ENCODE assay signal across 19 mouse cellular contexts in the genomic region with DNA sequence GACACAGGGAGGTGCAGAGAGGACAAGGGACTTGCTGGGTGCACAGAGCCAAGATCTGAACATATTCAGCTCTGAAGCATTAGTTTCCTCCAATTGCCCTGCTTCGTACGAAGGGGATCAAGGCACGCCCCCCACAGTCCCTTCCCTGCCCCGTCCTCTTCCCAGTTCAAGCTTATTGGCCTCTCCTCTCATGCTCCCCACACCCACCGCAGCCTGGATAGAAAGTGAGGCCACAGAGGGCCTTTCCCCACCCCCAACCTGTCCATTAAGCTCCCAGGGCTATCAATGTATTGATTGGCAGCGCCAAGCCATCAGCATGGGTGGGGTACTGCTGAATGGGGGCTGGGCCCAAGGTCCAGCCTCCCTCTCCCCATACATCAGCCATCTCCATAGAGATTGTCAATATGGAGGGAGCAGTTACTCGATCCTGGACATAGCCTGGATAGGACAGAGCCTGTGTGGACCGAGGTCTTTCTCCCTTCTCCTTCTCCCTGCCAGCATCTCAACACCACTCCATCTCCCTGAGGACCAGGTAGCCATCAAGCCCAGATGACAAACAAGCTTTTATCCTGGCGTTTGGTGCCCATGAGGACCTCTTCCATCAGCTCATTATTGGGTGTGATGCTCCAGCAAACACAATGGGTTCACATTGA. TPM values are rescaled to one million over a fixed set of nuclear protein-coding genes. Genes with fewer than 3 reads are reported as not detected.
DNase-seq lines count a peak whose midpoint lies in the region; ATAC-seq lines count a peak whose summit lies in the region.
"Had no signal": no experiment of that assay in that cellular context is flagged by ENCODE, and none has a peak within 500 bp of the region (broad histone marks: within the 10 kb centered on the region; RNA-seq: fewer than 3 reads in every experiment).

No protein-coding gene starts in this region.

- H3K9ac ChIP-seq in hindbrain, embryonic 12.5 days, result no peak overlapping the region
- H3K9ac ChIP-seq: heart, embryonic 15.5 days; hindbrain, embryonic 13.5 days had no signal

- ATAC-seq in hindbrain, embryonic 12.5 days (ENCODE audit: low FRiP score), result no peak
- ATAC-seq: forebrain, embryonic 14.5 days; hindbrain, postnatal 0 days had no signal

- peak; percentile 4 for DNase-seq in hindbrain, embryonic 10.5 days (ENCODE audit: low spot score)
- peak; percentile 35 for DNase-seq in testis, postnatal 10 days (ENCODE audit: low spot score)
- no peak for DNase-seq in testis, postnatal 14 days (ENCODE audit: low spot score)
- peak; percentile 14 to 48 for DNase-seq in urinary bladder, postnatal 4 days (ENCODE audit: low spot score in 2 of 2)
- no peak for DNase-seq in urinary bladder, postnatal 14 days (ENCODE audit: low spot score)
- no peak for DNase-seq in layer of hippocampus, postnatal 14 days (ENCODE audit: low spot score in 2 of 2)
- DNase-seq: adrenal gland, adult 2 months; adrenal gland, postnatal 25 days; cerebellum, adult 18-20 months; cerebellum, adult 9-11 months; heart, adult 18-20 months; heart, postnatal 36 days had no signal

- peaks cover 21% of the 10 kb centered on the region for H3K27me3 ChIP-seq in hindbrain, embryonic 10.5 days (ENCODE audit: insufficient read depth, poor library complexity, severe bottlenecking)
- peaks cover 22% of the 10 kb centered on the region for H3K27me3 ChIP-seq in hindbrain, embryonic 12.5 days

- H3K4me2 ChIP-seq in hindbrain, embryonic 12.5 days (replicated peaks), result no peak overlapping the region
- H3K4me2 ChIP-seq: heart, embryonic 11.5 days; heart, embryonic 15.5 days; hindbrain, embryonic 13.5 days had no signal

- H3K27ac ChIP-seq in hindbrain, embryonic 10.5 days, result peak overlapping the region; percentile 29; the same call in 1 of the 2 replicates
- H3K27ac ChIP-seq in hindbrain, embryonic 12.5 days, result no peak overlapping the region
- H3K27ac ChIP-seq: embryonic facial prominence, embryonic 10.5 days; heart, embryonic 15.5 days; hindbrain, embryonic 13.5 days; hindbrain, postnatal 0 days had no signal

- 0 out of 2 replicates have a peak, but pooled peaks cover 3% of the 10 kb centered on the region for H3K36me3 ChIP-seq in hindbrain, embryonic 10.5 days
- no peaks in the 10 kb centered on the region for H3K36me3 ChIP-seq in hindbrain, embryonic 12.5 days
- H3K36me3 ChIP-seq: embryonic facial prominence, embryonic 10.5 days; heart, embryonic 15.5 days; hindbrain, embryonic 13.5 days had no signal

- 80% methylated on average over 9 of the region's 9 CpGs for WGBS in hindbrain, embryonic 10.5 days
- WGBS in hindbrain, embryonic 12.5 days, result 76% methylated on average over 9 of the region's 9 CpGs

- no peaks in the 10 kb centered on the region for H3K9me3 ChIP-seq in hindbrain, embryonic 10.5 days
- H3K9me3 ChIP-seq in hindbrain, embryonic 12.5 days (replicated peaks), result no peaks in the 10 kb centered on the region
- H3K9me3 ChIP-seq: embryonic facial prominence, embryonic 10.5 days; heart, embryonic 15.5 days; hindbrain, embryonic 13.5 days had no signal

- peaks cover 49% of the 10 kb centered on the region for H3K4me1 ChIP-seq in hindbrain, embryonic 10.5 days (replicated peaks)
- peaks cover 19% of the 10 kb centered on the region for H3K4me1 ChIP-seq in hindbrain, embryonic 12.5 days

- H3K4me3 ChIP-seq in hindbrain, embryonic 10.5 days, result no peak overlapping the region
- H3K4me3 ChIP-seq in hindbrain, embryonic 12.5 days, result no peak overlapping the region
- H3K4me3 ChIP-seq: embryonic facial prominence, embryonic 10.5 days; heart, embryonic 15.5 days; hindbrain, embryonic 13.5 days had no signal

RNA-seq across cellular contexts. Expression of a gene that starts 7.6 kb away (rescaled TPM):
- 5.9 and 7.7 TPM in 2 replicates for polyA plus RNA-seq in hindbrain, embryonic 10.5 days (2016; fragmentation: Nextera tagmentation; extraction: Ambion mirVana)
- polyA plus RNA-seq in hindbrain, embryonic 12.5 days (2016; fragmentation: Nextera tagmentation; extraction: Ambion mirVana), result 9.8 and 10.7 TPM in 2 replicates
- total RNA-seq in layer of hippocampus, postnatal 14 days (2021), result 1 to 10 TPM; 5.6 to 6.2 TPM

RNA-seq across cellular contexts. Expression of a gene that starts 23.4 kb away (rescaled TPM):
- 691 and 1,253 TPM in 2 replicates for polyA plus RNA-seq in hindbrain, embryonic 10.5 days (2016; fragmentation: Nextera tagmentation; extraction: Ambion mirVana)
- polyA plus RNA-seq in hindbrain, embryonic 12.5 days (2016; fragmentation: Nextera tagmentation; extraction: Ambion mirVana), result 615 and 624 TPM in 2 replicates
- 100 to 1,000 TPM; 176 to 188 TPM for total RNA-seq in layer of hippocampus, postnatal 14 days (2021)

Comparison
In these comparisons a context has a peak if more than half of its experiments do, and no peak if none do; other contexts are left out.
1. DNase-seq: peak in hindbrain, embryonic 10.5 days (single experiment), testis, postnatal 10 days (single experiment) and urinary bladder, postnatal 4 days (2 of 2); none in testis, postnatal 14 days (single experiment), urinary bladder, postnatal 14 days (single experiment) and layer of hippocampus, postnatal 14 days (0 of 2).